Mouse (Mus musculus) kidney, postnatal 0 days (tissue): ENCODE data around the gene Gm49405. TPM values are rescaled to one million over a fixed set of nuclear protein-coding genes. Genes with fewer than 3 reads are reported as not detected.
A peak's percentile ranks its signal among the peaks of the same experiment; 100 is the strongest.

Source experiments
- ATAC-seq: fragments of 200-750 bp; cut with Nextera tagmentation; replicated peaks from 2 replicates; pipeline ENCODE4 v1.8.0; 2017; ENCODE audit warnings: low read depth, moderate number of reproducible peaks, moderate TSS enrichment, moderate library complexity; ENCODE audit not compliant: low FRiP score
- DNase-seq: peaks from one replicate; pipeline ENCODE4 v3.0.0-alpha.2; 2016; ENCODE audit warnings: low spot score
- H3K27ac ChIP-seq: fragments of 300-500 bp; sonication (generic); 2 replicates; pipeline ENCODE4 v1.5.1; 2014; ENCODE audit warnings: mild to moderate bottlenecking
- H3K27me3 ChIP-seq: fragments of 300-500 bp; sonication (generic); 2 replicates; pipeline ENCODE4 v1.6.1; 2014; ENCODE audit warnings: low read length, mixed read lengths; ENCODE audit not compliant: insufficient read depth
- H3K36me3 ChIP-seq: fragments of 300-500 bp; sonication (generic); 2 replicates; pipeline ENCODE4 v1.6.1; 2014; ENCODE audit warnings: low read length, mixed read lengths; ENCODE audit not compliant: insufficient read depth
- H3K4me1 ChIP-seq: fragments of 300-500 bp; sonication (generic); replicated peaks from 2 replicates; pipeline ENCODE4 v1.6.1; 2014; ENCODE audit warnings: antibody characterized with exemption, low read length, mixed read lengths; ENCODE audit not compliant: insufficient read depth
- H3K4me2 ChIP-seq: fragments of 300-500 bp; sonication (generic); 2 replicates; pipeline ENCODE4 v1.6.1; 2014; ENCODE audit warnings: mild to moderate bottlenecking, low read length, moderate library complexity, mixed read lengths
- H3K4me3 ChIP-seq: fragments of 300-500 bp; sonication (generic); replicated peaks from 2 replicates; pipeline ENCODE4 v1.5.1; 2014; ENCODE audit warnings: low read depth, low read length
- H3K9ac ChIP-seq: fragments of 300-500 bp; sonication (generic); 2 replicates; pipeline ENCODE4 v1.6.1; 2014; ENCODE audit warnings: low read depth, low read length
- H3K9me3 ChIP-seq: fragments of 300-500 bp; sonication (generic); replicated peaks from 2 replicates; pipeline ENCODE4 v1.6.1; 2016; ENCODE audit warnings: low read length, inconsistent platforms, mixed read lengths
- CTCF ChIP-seq: IDR thresholded peaks from 2 replicates; pipeline ENCODE4 v1.5.1; 2016; ENCODE audit warnings: antibody characterized with exemption, low read depth, mild to moderate bottlenecking, moderate library complexity
- WGBS: fragments of 180-500 bp; shearing (Covaris S2); extraction: QIAGEN DNeasy Blood & Tissue Kit; methylation state at CpG from one replicate; pipeline ENCODE4 v1.1.7; 2014; 5-methylcytosine and 5-hydroxymethylcytosine counted together
- polyA plus RNA-seq: library from polyadenylated mRNA; unstranded; fragments of >200 nt; fragmentation: Nextera tagmentation; extraction: Ambion mirVana; gene quantifications from 2 replicates; pipeline ENCODE4 v1.2.1, GENCODE M21; 2015

Gm49405 gene
- polyA plus RNA-seq, 1 experiment from 2014 or later: 1.3 TPM

DNA sequence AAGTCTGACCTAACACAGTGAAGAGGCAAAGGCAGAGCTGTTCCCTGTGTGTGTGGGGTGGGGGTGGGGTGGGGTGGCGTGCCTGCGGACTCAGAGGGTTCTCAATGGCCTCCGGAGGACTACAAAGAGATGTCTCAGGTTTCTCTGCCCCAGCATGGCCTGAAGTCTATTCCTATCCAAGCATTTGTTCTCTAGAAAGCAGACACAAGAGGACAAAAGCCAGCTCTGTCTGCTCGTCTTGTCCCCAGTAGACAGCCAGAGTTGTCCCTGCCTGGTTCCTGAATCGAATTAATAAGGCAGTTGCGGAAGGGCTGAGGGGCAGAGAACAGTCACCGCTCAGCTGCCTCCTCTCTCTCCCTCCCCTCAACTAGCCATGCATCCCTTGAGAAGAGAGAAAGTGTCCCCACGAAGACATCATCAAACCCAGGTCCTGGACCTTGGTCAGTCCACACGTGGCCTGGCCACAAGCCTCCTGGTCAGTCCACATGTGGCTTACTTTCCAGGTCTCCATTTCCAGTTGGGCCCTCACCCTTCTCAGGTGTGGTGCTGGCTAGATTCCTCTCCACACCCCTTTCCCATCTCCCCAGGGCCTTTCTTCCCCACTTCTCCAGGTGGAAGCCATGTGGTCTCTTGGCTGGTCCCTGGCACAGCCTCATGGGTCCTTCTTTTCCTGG lies 16.8 kb upstream of the Gm49405 start:
- no peak overlapping the region for H3K4me2 ChIP-seq
- 0 out of 2 replicates have a peak, but pooled peaks cover 3% of the 10 kb centered on the region for H3K36me3 ChIP-seq
- no peak overlapping the region for H3K27ac ChIP-seq
- WGBS: 53% methylated on average over 9 of the region's 9 CpGs
- peak overlapping the region; percentile 23; the same call in 1 of the 2 replicates for H3K9ac ChIP-seq
- H3K4me3 ChIP-seq: no peak overlapping the region
- DNase-seq (no peak), ATAC-seq (no peak)
- no peak for TF ChIP-seq CTCF
- no peaks in the 10 kb centered on the region for H3K9me3 ChIP-seq
- H3K27me3 ChIP-seq: no peaks in the 10 kb centered on the region
- peaks cover 26% of the 10 kb centered on the region for H3K4me1 ChIP-seq

GRCm38 (mm10) chr19:3985261-3985681 lies 15.2 kb upstream of the Gm49405 start:
- Histone ChIP-seq H3K4me1 (peaks cover 26% of the 10 kb centered on the region), H3K9me3 (no peaks in the 10 kb centered on the region), H3K36me3 (0 out of 2 replicates have a peak, but pooled peaks cover 3% of the 10 kb centered on the region), H3K4me2 (peak overlapping the region; percentile 3; the same call in 1 of the 2 replicates), H3K27me3 (no peaks in the 10 kb centered on the region), H3K9ac (no peak overlapping the region), H3K27ac (peak overlapping the region; percentile 87), H3K4me3 (no peak overlapping the region)
- 10% methylated on average over 8 of the region's 8 CpGs for WGBS
- DNase-seq: peak; percentile 84
- peak; percentile 85 for ATAC-seq
- TF ChIP-seq CTCF: no peak

- WGBS: 5% methylated on average over 8 of the region's 8 CpGs
These were observed 14.1 kb upstream of the Gm49405 start, which contains the start of gene Acy3 for GRCm38 (mm10) chr19:3986334-3986733. Gene Acy3 (plus strand): TSS chr19:3986570.

DNA sequence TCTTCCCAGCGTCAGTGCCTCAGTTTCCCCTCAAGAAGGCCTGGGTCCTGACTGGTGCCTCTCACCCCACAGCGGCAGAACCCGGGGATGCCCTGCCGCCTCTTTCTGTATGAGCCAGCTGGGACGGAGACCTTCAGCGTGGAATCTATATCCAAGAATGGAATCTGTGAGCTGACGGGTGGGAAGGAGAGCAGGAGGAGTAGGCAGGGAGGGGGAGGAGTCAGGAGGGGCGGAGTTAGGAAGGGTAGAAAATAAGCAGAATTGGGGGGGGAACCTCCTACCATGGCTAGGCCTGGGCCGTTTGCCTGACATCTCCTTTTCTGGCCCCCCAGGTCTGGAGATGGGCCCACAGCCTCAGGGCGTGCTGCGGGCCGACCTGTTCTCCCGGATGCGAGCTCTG lies 12.4 kb upstream of the Gm49405 start:
- ATAC-seq: no peak
- Histone ChIP-seq H3K36me3 (0 out of 2 replicates have a peak, but pooled peaks cover 3% of the 10 kb centered on the region), H3K27ac (no peak overlapping the region), H3K9me3 (no peaks in the 10 kb centered on the region), H3K4me1 (peaks cover 26% of the 10 kb centered on the region), H3K9ac (no peak overlapping the region), H3K27me3 (no peaks in the 10 kb centered on the region), H3K4me2 (no peak overlapping the region), H3K4me3 (no peak overlapping the region)
- no peak for DNase-seq
- WGBS: 84% methylated on average over 14 of the region's 14 CpGs
- no peak for TF ChIP-seq CTCF

More at GRCm38 (mm10) chr19:3986334-3986733, 14.1 kb upstream of the Gm49405 start, which contains the start of gene Acy3:
- Histone ChIP-seq H3K9ac (peak within 1 kb of the TSS; percentile 38), H3K4me1 (peaks cover 26% of the 10 kb centered on the region), H3K27ac (peak within 1 kb of the TSS; percentile 87), H3K27me3 (no peaks in the 10 kb centered on the region), H3K4me3 (0 out of 2 replicates have a peak within 1 kb of the TSS, but pooled peaks have one; percentile 7), H3K4me2 (peak within 1 kb of the TSS; percentile 48), H3K36me3 (0 out of 2 replicates have a peak, but pooled peaks cover 3% of the 10 kb centered on the region), H3K9me3 (no peaks in the 10 kb centered on the region)
- DNase-seq: peak; percentile 94
- ATAC-seq: peak; percentile 78
- no peak for TF ChIP-seq CTCF

DNA sequence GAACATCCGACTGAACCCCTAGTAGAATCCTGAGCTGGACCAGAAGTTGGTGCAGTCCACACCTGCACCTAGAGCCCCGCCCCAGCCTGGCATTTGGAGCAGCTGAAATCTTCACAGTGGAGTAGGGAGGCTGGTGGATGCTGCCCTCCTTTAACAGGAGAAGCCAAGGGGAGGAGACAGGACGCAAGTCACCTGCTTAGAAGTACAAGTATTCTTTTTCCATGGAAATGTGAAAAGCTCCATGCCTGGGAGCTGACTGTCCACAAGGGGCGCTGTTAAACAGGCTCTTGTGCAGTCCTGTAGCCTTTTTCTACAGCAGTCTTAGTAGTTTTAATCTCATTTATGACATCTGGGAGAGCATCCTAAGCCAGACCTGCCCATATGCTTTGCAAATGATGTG lies 11.7 kb upstream of the Gm49405 start:
- no peaks in the 10 kb centered on the region for H3K9me3 ChIP-seq
- 0 out of 2 replicates have a peak, but pooled peaks cover 3% of the 10 kb centered on the region for H3K36me3 ChIP-seq
- H3K4me2 ChIP-seq: no peak overlapping the region
- H3K9ac ChIP-seq: no peak overlapping the region
- TF ChIP-seq CTCF: peak; percentile 45
- WGBS: 96% methylated on average over 4 of the region's 4 CpGs
- H3K27me3 ChIP-seq: no peaks in the 10 kb centered on the region
- no peak for DNase-seq
- H3K4me1 ChIP-seq: peaks cover 26% of the 10 kb centered on the region
- H3K4me3 ChIP-seq: no peak overlapping the region
- no peak for ATAC-seq
- H3K27ac ChIP-seq: no peak overlapping the region

GRCm38 (mm10) chr19:3990804-3991203 lies 9.6 kb upstream of the Gm49405 start:
- WGBS: 24% methylated on average over 6 of the region's 6 CpGs
- H3K27ac ChIP-seq: no peak overlapping the region

More at GRCm38 (mm10) chr19:3990804-3991203, 9.6 kb upstream of the Gm49405 start:
- Histone ChIP-seq H3K9ac (no peak overlapping the region), H3K4me3 (no peak overlapping the region), H3K27me3 (no peaks in the 10 kb centered on the region), H3K9me3 (no peaks in the 10 kb centered on the region), H3K4me2 (no peak overlapping the region), H3K36me3 (0 out of 2 replicates have a peak, but pooled peaks cover 3% of the 10 kb centered on the region), H3K4me1 (peaks cover 14% of the 10 kb centered on the region)
- DNase-seq (no peak), ATAC-seq (no peak)
- TF ChIP-seq CTCF: no peak
